ENCODE assay signal across 8 mouse cellular contexts in the genomic region with DNA sequence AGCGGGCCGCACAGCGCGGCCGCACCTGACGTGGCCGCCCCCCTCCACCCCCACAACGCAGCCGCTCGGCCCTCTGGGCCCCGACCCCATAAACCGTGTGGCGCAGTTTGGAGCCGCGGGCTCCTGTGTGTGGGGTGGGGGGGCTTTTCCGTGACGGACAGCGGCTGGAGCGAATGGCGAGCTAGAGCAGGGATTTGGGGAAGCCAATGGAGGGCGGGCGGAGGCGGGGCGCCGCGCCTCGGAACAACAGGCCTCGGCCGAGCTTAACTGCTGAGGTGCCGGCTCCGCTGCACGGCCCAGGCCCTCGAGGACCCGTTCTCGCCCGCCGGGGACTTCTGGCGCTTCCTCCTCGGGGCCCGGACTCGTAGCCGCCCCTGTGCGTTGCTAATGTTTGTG. TPM values are rescaled to one million over a fixed set of nuclear protein-coding genes. Genes with fewer than 3 reads are reported as not detected.
DNase-seq lines count a peak whose midpoint lies in the region; ATAC-seq lines count a peak whose summit lies in the region.

No protein-coding gene starts in this region.

- peaks cover 6% of the 10 kb centered on the region; the same call in 1 of the 2 replicates for H3K4me1 ChIP-seq in intestine, embryonic 14.5 days (replicated peaks; ENCODE audit: control insufficient read depth, insufficient read depth, low read length)
- peaks cover 29% of the 10 kb centered on the region for H3K4me1 ChIP-seq in midbrain, embryonic 10.5 days

- peak; percentile 82 for DNase-seq in adrenal gland, adult 8-10 months
- peak; percentile 95 for DNase-seq in embryo, embryonic 11 days
- peak; percentile 93 for DNase-seq in gastrocnemius, postnatal 25 days
- peak; percentile 95 for DNase-seq in intestine, embryonic 14.5 days (ENCODE audit: low spot score)
- peak; percentile 85 to 86 for DNase-seq in left cerebral cortex, postnatal 36 days (ENCODE audit: low spot score in 2 of 2)
- DNase-seq in midbrain, embryonic 10.5 days (ENCODE audit: low spot score), result peak; percentile 91
- DNase-seq in right cerebral cortex, postnatal 4 days, result peak; percentile 98
- peak; percentile 94 for DNase-seq in yolk sac, embryonic 10.5 days (ENCODE audit: low spot score)

- peak overlapping the region; percentile 81 for H3K4me3 ChIP-seq in intestine, embryonic 14.5 days (ENCODE audit: low read depth, low read length)
- peak overlapping the region; percentile 92 for H3K4me3 ChIP-seq in midbrain, embryonic 10.5 days

- peak; percentile 77 for ATAC-seq in intestine, embryonic 14.5 days (replicated peaks; ENCODE audit: low FRiP score, low TSS enrichment, low read depth)

- no peaks in the 10 kb centered on the region for H3K9me3 ChIP-seq in intestine, embryonic 14.5 days (ENCODE audit: control insufficient read depth, low read length)
- no peaks in the 10 kb centered on the region for H3K9me3 ChIP-seq in midbrain, embryonic 10.5 days (replicated peaks)

- H3K4me2 ChIP-seq in intestine, embryonic 14.5 days (ENCODE audit: low read length), result peak overlapping the region; percentile 60

- peak overlapping the region; percentile 97 for H3K27ac ChIP-seq in intestine, embryonic 14.5 days (ENCODE audit: low read depth)
- peak overlapping the region; percentile 97 for H3K27ac ChIP-seq in midbrain, embryonic 10.5 days (replicated peaks)

- intact Hi-C loops in left cerebral cortex, postnatal 36 days (cut with DNase I), result no loop called here

- WGBS in intestine, embryonic 14.5 days, result under 1% methylated on average over 34 of the region's 43 CpGs
- WGBS in midbrain, embryonic 10.5 days, result 1% methylated on average over 42 of the region's 43 CpGs

- no peaks in the 10 kb centered on the region for H3K27me3 ChIP-seq in intestine, embryonic 14.5 days (replicated peaks; ENCODE audit: control insufficient read depth, insufficient read depth, low read length)
- peaks cover 17% of the 10 kb centered on the region for H3K27me3 ChIP-seq in midbrain, embryonic 10.5 days (ENCODE audit: low read depth, poor library complexity, severe bottlenecking)

- H3K9ac ChIP-seq in intestine, embryonic 14.5 days (ENCODE audit: low read length), result peak overlapping the region; percentile 95

- peaks cover 34% of the 10 kb centered on the region for H3K36me3 ChIP-seq in intestine, embryonic 14.5 days (ENCODE audit: control insufficient read depth, insufficient read depth, low read length)
- H3K36me3 ChIP-seq in midbrain, embryonic 10.5 days, result peaks cover 38% of the 10 kb centered on the region

RNA-seq across cellular contexts. Expression of gene Dazap2, which starts 0.7 kb away (rescaled TPM):
- 100 to 1,000 TPM; 235 to 259 (median 252) TPM for total RNA-seq in adrenal gland, adult 8-10 months (2022)
- 10 to 100 TPM; 51.9 to 55.1 TPM for total RNA-seq in gastrocnemius, postnatal 25 days (2021)
- 269 and 284 TPM in 2 replicates for polyA plus RNA-seq in intestine, embryonic 14.5 days (2014; fragmentation: Nextera tagmentation; extraction: Ambion mirVana)
- total RNA-seq in left cerebral cortex, postnatal 36 days (2021), result 100 to 1,000 TPM; 106 to 120 TPM
- 231 and 250 TPM in 2 replicates for polyA plus RNA-seq in midbrain, embryonic 10.5 days (2016; fragmentation: Nextera tagmentation; extraction: Ambion mirVana)

RNA-seq across cellular contexts. Expression of gene Pou6f1, which starts 16.0 kb away (rescaled TPM):
- total RNA-seq in adrenal gland, adult 8-10 months (2022), result 10 to 100 TPM; 17.1 to 33.5 (median 23.8) TPM
- 10 to 100 TPM; 12.3 to 12.5 TPM for total RNA-seq in gastrocnemius, postnatal 25 days (2021)
- polyA plus RNA-seq in intestine, embryonic 14.5 days (2014; fragmentation: Nextera tagmentation; extraction: Ambion mirVana), result 6.9 and 7.6 TPM in 2 replicates
- 100 to 1,000 TPM; 128 to 140 TPM for total RNA-seq in left cerebral cortex, postnatal 36 days (2021)
- 4.7 and 10.0 TPM in 2 replicates for polyA plus RNA-seq in midbrain, embryonic 10.5 days (2016; fragmentation: Nextera tagmentation; extraction: Ambion mirVana)

RNA-seq across cellular contexts. Expression of gene Smagp, which starts 20.9 kb away (rescaled TPM):
- total RNA-seq in adrenal gland, adult 8-10 months (2022), result 10 to 100 TPM; 42.7 to 64.0 (median 55.6) TPM
- 1 to 10 TPM; 2.5 to 3.0 TPM for total RNA-seq in gastrocnemius, postnatal 25 days (2021)
- 31.1 and 36.2 TPM in 2 replicates for polyA plus RNA-seq in intestine, embryonic 14.5 days (2014; fragmentation: Nextera tagmentation; extraction: Ambion mirVana)
- total RNA-seq in left cerebral cortex, postnatal 36 days (2021), result 1 to 10 TPM; 1.8 to 1.9 TPM
- polyA plus RNA-seq in midbrain, embryonic 10.5 days (2016; fragmentation: Nextera tagmentation; extraction: Ambion mirVana), result 3.9 and 4.7 TPM in 2 replicates

RNA-seq across cellular contexts. Expression of gene Bin2, which starts 53.5 kb away (rescaled TPM):
- total RNA-seq in adrenal gland, adult 8-10 months (2022), result 1 to 10 TPM; 2.5 to 7.0 (median 3.8) TPM
- total RNA-seq in gastrocnemius, postnatal 25 days (2021), result under 1 TPM in 1 of 2 experiments, not detected in 1; 0.61 TPM
- 5.7 and 6.4 TPM in 2 replicates for polyA plus RNA-seq in intestine, embryonic 14.5 days (2014; fragmentation: Nextera tagmentation; extraction: Ambion mirVana)
- total RNA-seq in left cerebral cortex, postnatal 36 days (2021), result 1 to 10 TPM; 4.5 to 6.2 TPM
- polyA plus RNA-seq in midbrain, embryonic 10.5 days (2016; fragmentation: Nextera tagmentation; extraction: Ambion mirVana), result 3.2 and 5.0 TPM in 2 replicates

Comparison
In these comparisons a context has a peak if more than half of its experiments do, and no peak if none do; other contexts are left out.
1. Peak in every context shown above with its lines: DNase-seq, ATAC-seq, H3K4me3 ChIP-seq and H3K27ac ChIP-seq.
2. RNA of gene Smagp, which starts 20.9 kb away (total RNA-seq): 42.7 to 64.0 TPM in adrenal gland, adult 8-10 months; 2.5 to 3.0 TPM in gastrocnemius, postnatal 25 days and 1.8 to 1.9 TPM in left cerebral cortex, postnatal 36 days; every median in the first group is over 10 times any median in the second.